Mouse (Mus musculus) adrenal gland, postnatal 36 days (tissue): ENCODE results near the gene Tmem138. TPM values are rescaled to one million over a fixed set of nuclear protein-coding genes. Genes with fewer than 3 reads are reported as not detected.
"Not testable (repeated sequence)": the region's sequence is repeated elsewhere in the genome, so short reads cannot be mapped to it uniquely, and the experiment has no call there.

Experiments used
- DNase-seq, 2 experiments: peaks; one replicate each; pipeline ENCODE4 v3.0.0; 2021; ENCODE audit warnings: mixed read lengths in 1 of 2
- total RNA-seq, 2 experiments: library from RNA; stranded (reverse); gene quantifications; 2 replicates each; pipeline ENCODE4 v1.2.3; 2021

The Tmem138 gene
- total RNA-seq, 2 experiments from 2014 or later = 8.2 to 8.6 TPM

GRCm38 (mm10) chr19:10580102-10580501 lies 2.9 kb upstream of the Tmem138 start:
- DNase-seq = no peak

GRCm38 (mm10) chr19:10569627-10570026 lies 7.5 kb downstream of the Tmem138 start:
- DNase-seq = no peak

DNA sequence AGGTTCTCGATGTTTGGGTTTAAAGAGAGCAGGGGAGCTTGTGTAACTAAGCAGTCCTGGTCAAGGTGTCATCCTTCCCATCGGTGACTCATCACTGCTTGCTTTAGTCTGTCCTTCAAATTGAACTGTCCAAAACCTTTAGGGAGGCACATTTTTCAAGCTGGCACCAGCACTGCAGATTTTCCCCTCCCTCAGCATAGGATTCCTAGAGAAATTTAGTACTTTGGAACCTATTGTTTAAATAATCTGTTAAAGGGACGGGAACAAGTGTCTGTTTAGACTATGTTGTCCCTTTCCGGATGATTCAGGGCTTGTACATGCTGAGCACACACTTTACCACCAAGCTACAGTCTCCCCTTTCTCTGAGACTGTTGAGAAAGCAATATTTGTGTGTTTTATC lies 11.9 kb downstream of the Tmem138 start:
- DNase-seq = peak in 1 of 2 experiments; percentile 29

- DNase-seq = no peak
Observed at GRCm38 (mm10) chr19:10564278-10564677, 12.9 kb downstream of the Tmem138 start.

DNA sequence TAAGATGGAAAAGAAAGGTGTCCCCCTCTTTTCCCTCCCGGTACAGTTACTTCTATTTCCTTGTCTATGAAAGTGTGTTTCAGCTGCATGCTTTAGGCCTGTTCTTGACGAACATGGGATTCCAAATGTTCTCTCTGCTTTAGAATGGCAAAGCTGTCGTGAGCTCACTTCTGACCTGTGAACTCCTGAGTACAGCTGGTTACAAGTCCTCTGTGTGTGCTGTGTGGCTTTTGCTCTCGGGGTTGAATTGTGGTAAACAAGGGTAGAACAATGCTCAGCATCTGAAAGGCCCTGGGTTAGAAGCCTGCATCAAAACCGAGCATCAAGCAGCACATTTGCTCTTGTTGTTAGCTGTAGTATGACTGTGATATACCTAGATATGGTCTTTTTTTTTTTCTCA lies 14.8 kb downstream of the Tmem138 start:
- no peak for DNase-seq

- peak; percentile 50 to 64 for DNase-seq
Observed at GRCm38 (mm10) chr19:10561558-10562314, 15.4 kb downstream of the Tmem138 start.

DNA sequence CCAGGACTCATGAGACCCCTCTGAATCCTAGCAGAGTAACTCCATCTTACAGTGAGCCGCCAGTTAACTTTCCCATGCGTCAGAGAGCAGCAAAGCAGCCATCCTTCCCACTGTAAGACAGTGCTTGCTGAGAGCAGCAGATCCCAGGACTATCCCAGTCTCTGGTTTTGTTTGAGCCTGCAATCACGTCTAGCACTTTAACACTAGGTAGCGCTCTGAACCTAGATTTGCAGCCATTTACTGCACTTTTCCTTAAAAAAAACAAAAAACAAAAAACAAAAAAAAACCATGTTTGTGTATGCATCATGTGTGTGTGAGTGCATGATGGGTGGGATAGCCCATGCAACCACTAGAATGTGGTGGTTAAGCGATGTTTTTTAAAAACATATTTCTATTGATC lies 17.1 kb downstream of the Tmem138 start:
- DNase-seq = peak in 1 of 2 experiments; percentile 22

DNA sequence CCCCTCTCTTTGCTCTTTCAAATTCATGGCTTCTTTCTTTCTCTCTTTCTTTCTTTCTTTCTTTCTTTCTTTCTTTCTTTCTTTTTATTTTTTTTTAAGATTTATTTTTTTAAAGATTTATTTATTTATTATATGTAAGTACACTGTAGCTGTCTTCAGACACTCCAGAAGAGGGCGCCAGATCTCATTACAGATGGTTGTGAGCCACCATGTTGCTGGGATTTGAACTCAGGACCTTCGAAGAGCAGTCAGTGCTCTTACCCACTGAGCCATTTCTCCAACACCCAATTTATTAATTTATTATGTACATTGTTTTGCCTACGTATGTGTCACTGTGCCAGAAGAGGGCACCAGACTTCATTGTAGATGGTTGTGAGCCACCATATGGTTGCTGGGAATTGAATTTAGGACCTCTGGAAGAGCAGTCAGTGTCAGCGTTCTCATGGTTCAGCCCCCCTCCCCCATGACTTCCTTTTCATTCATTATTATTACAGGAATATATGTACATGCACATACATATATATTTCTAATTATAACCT lies 19.3 kb downstream of the Tmem138 start:
- DNase-seq = not testable (repeated sequence)

DNA sequence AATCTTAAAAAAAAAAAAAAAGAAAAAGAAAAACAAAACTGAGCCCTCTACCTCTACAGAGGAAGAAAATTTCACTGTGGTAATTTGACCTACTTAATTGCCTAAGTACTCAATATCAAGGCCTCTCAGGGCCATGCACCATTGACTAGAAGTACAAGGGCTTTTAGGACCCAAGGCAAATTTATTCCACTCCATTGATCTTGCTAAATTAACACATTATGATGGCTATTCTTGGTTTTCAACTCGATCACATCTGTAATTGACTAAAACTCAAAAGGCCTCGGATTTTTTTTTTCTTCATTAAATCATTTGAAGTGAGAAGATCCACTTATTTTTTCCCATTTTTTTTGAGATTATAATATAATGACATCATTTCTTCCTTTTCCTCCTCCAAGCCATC lies 19.7 kb downstream of the Tmem138 start:
- no peak for DNase-seq

GRCm38 (mm10) chr19:10557001-10557400 lies 20.2 kb downstream of the Tmem138 start:
- no peak for DNase-seq

GRCm38 (mm10) chr19:10555624-10556510 lies 21.3 kb downstream of the Tmem138 start, which contains the start of gene Tmem216:
TSS of gene Tmem216 (minus strand) at chr19:10556238.
- peak; percentile 90 to 93 for DNase-seq

- no peak for DNase-seq
Observed at GRCm38 (mm10) chr19:10539454-10539853, 37.7 kb downstream of the Tmem138 start.

GRCm38 (mm10) chr19:10530082-10530481 lies 47.1 kb downstream of the Tmem138 start:
- no peak for DNase-seq

- peak in 1 of 2 experiments; percentile 23 for DNase-seq
Observed at GRCm38 (mm10) chr19:10525910-10526309, 51.3 kb downstream of the Tmem138 start, which contains the start of gene Sdhaf2. TSS of gene Sdhaf2 (minus strand) at chr19:10526142.

DNA sequence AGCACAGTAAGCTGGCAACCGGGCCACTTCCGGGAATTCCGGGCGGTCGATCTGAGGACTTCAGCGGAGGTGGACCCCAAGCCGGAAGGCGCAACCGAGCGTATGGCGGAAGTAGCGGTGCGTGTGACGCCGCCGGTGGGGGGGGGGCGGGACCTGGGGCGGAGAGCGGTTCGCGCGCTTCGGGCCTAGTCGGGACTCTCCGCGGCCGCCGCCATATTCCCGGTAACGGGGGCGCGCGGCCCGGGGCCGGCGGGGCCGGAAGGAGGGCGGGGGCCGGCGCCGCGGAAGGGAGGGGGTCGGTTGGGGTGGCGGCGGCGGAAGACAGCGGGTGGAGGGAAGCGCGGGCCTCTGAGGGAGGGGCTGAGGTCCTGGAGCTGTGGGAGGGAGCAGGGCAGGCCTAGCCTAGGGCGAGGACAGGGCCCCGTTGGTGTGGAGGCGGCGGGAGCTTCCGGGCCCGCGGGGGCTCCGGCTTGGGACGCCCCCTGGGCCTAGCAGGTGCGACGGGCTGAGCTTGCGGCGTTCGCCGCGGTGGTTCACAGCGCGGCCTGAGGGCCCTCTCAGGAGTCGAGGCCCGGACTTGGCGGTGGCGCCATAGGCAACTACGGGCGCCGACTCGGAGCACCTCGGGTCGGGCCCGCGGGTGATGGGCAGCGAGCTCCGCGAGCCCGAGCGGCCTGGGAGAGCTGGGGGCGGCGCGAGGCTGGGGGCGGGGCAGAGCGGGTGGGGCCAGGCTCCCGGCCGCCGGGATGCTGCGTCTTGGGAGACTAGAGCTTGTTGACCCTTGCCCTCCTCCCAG lies 51.9 kb downstream of the Tmem138 start, which contains the start of gene Cpsf7:
Cpsf7 (plus strand) TSS at position 161 of the 796 bp plus-strand sequence.
- peak; percentile 94 for DNase-seq

DNA sequence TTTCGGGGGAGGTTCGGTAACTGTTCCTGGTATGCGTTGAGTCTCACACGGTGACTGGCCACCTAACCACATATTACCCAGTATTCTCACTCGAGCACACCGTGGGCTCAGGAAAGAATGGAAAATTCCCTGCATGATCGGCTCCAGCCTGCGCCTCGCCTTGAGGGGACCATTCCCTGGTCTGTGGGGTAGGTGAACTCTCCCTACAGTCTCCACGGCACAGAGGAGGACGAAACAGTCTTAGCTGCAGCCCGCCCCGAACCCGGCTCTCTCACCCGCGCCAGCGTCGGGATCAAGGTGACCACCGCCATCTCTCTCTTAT lies 52.4 kb downstream of the Tmem138 start:
- no peak for DNase-seq

GRCm38 (mm10) chr19:10523483-10524080 lies 53.6 kb downstream of the Tmem138 start:
- no peak for DNase-seq

- no peak for DNase-seq
Observed at GRCm38 (mm10) chr19:10521926-10522325, 55.2 kb downstream of the Tmem138 start.
